Mouse (Mus musculus): ENCODE measurements at regions not wholly inside any gene's neighbourhood (a gene's known extent, or its start where the extent isn't known, plus 50 kb on each side); places are given as distances from the start of the nearest gene placed in this dataset.

DNA sequence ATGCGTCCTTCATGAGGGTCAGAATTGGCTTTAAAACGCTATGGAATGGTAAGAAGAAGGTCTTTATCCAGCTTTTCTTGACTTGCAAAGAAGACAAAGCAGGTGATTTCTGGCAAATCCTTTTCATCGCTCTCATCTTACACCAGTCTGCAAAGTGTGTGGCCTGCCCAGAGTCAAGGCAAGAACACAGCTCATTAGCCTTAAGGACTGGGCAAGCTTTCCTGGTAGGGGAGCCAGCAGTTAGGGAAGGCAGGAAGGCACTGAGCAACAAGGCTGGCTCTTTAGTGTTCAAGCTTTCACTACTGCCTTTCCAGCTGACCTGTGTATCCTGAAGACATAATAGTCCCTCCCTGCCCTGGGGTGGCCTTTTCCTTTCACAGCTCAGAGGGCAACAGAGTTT, 352.4 kb upstream of the N6amt1 start:
- no peak for TF ChIP-seq CTCF (IDR thresholded peaks at IDR 0.05; ENCODE audit: extremely low read depth, insufficient read depth, insufficient read length, insufficient replicate concordance)
- TF ChIP-seq POLR2A (IDR thresholded peaks at IDR 0.05; ENCODE audit: low read depth, low read length): no peak

All from spleen, adult 2 months (tissue).